Mouse (Mus musculus) stomach, embryonic 15.5 days (tissue): ENCODE measurements around the gene Tm4sf19. TPM values are rescaled to one million over a fixed set of nuclear protein-coding genes. Genes with fewer than 3 reads are reported as not detected.

ENCODE experiments used
- ATAC-seq: fragments of 200-750 bp; cut with Nextera tagmentation; 2 replicates; pipeline ENCODE4 v1.8.0; 2017; ENCODE audit warnings: low read depth, moderate number of reproducible peaks, moderate TSS enrichment; ENCODE audit not compliant: insufficient read depth, low FRiP score
- H3K27ac ChIP-seq: fragments of 300-500 bp; sonication (generic); 2 replicates; pipeline ENCODE4 v1.5.1; 2015; ENCODE audit warnings: mild to moderate bottlenecking, inconsistent platforms
- H3K27me3 ChIP-seq: fragments of 300-500 bp; sonication (generic); replicated peaks from 2 replicates; pipeline ENCODE4 v1.6.1; 2015; ENCODE audit warnings: inconsistent platforms
- H3K36me3 ChIP-seq: fragments of 300-500 bp; sonication (generic); 2 replicates; pipeline ENCODE4 v1.6.1; 2015; ENCODE audit warnings: inconsistent platforms
- H3K4me1 ChIP-seq: fragments of 300-500 bp; sonication (generic); 2 replicates; pipeline ENCODE4 v1.6.1; 2015; ENCODE audit warnings: inconsistent platforms
- H3K4me2 ChIP-seq: fragments of 300-500 bp; sonication (generic); 2 replicates; pipeline ENCODE4 v1.6.1; 2015; ENCODE audit warnings: mild to moderate bottlenecking, inconsistent platforms
- H3K4me3 ChIP-seq: fragments of 300-500 bp; sonication (generic); replicated peaks from 2 replicates; pipeline ENCODE4 v1.5.1; 2015; ENCODE audit warnings: inconsistent platforms
- H3K9ac ChIP-seq: fragments of 300-500 bp; sonication (generic); 2 replicates; pipeline ENCODE4 v1.6.1; 2015; ENCODE audit warnings: inconsistent platforms
- H3K9me3 ChIP-seq: fragments of 300-500 bp; sonication (generic); 2 replicates; pipeline ENCODE4 v1.6.1; 2016; ENCODE audit warnings: inconsistent platforms
- WGBS: fragments of 180-500 bp; shearing (Covaris S2); methylation state at CpG from one replicate; pipeline ENCODE4 v1.1.7; 2015; 5-methylcytosine and 5-hydroxymethylcytosine counted together
- polyA plus RNA-seq: library from polyadenylated mRNA; unstranded; fragments of >200 nt; fragmentation: Nextera tagmentation; extraction: Ambion mirVana; gene quantifications from 2 replicates; pipeline ENCODE4 v1.2.1, GENCODE M21; 2015

Tm4sf19 gene
- polyA plus RNA-seq, 1 experiment from 2014 or later, result not detected

GRCm38 (mm10) chr16:32396541-32396835, 3.8 kb upstream of the Tm4sf19 start:
- no peaks in the 10 kb centered on the region for H3K4me1 ChIP-seq
- H3K36me3 ChIP-seq, result 0 out of 2 replicates have a peak, but pooled peaks cover 3% of the 10 kb centered on the region
- H3K9ac ChIP-seq, result no peak overlapping the region
- no peak for ATAC-seq
- no peak overlapping the region for H3K4me2 ChIP-seq
- H3K9me3 ChIP-seq, result no peaks in the 10 kb centered on the region
- no peak overlapping the region for H3K4me3 ChIP-seq
- H3K27ac ChIP-seq, result peak overlapping the region; percentile 51; the same call in 1 of the 2 replicates
- H3K27me3 ChIP-seq, result no peaks in the 10 kb centered on the region
- WGBS, result 53% methylated on average over 3 of the region's 3 CpGs

GRCm38 (mm10) chr16:32398206-32398605, 2.1 kb upstream of the Tm4sf19 start:
- Histone ChIP-seq H3K9me3 (no peaks in the 10 kb centered on the region), H3K4me2 (no peak overlapping the region), H3K9ac (no peak overlapping the region), H3K4me1 (no peaks in the 10 kb centered on the region), H3K27ac (no peak overlapping the region), H3K27me3 (no peaks in the 10 kb centered on the region), H3K36me3 (0 out of 2 replicates have a peak, but pooled peaks cover 3% of the 10 kb centered on the region), H3K4me3 (no peak overlapping the region)
- no peak for ATAC-seq
- 74% methylated on average over 3 of the region's 3 CpGs for WGBS

GRCm38 (mm10) chr16:32401335-32401965, 1.1 kb downstream of the Tm4sf19 start:
- no peak overlapping the region for H3K4me3 ChIP-seq
- no peak overlapping the region for H3K27ac ChIP-seq
- H3K9me3 ChIP-seq, result no peaks in the 10 kb centered on the region
- no peak overlapping the region for H3K4me2 ChIP-seq
- no peaks in the 10 kb centered on the region for H3K4me1 ChIP-seq
- no peak for ATAC-seq
- no peaks in the 10 kb centered on the region for H3K27me3 ChIP-seq
- 71% methylated on average over 9 of the region's 9 CpGs for WGBS
- H3K36me3 ChIP-seq, result no peaks in the 10 kb centered on the region
- H3K9ac ChIP-seq, result no peak overlapping the region

- no peak overlapping the region for H3K9ac ChIP-seq
- WGBS, result 80% methylated on average over 3 of the region's 3 CpGs
These were observed 2.5 kb downstream of the Tm4sf19 start for GRCm38 (mm10) chr16:32402818-32403217.

GRCm38 (mm10) chr16:32405716-32406115, 5.4 kb downstream of the Tm4sf19 start:
- no peak overlapping the region for H3K4me2 ChIP-seq
- H3K27ac ChIP-seq, result no peak overlapping the region
- no peaks in the 10 kb centered on the region for H3K27me3 ChIP-seq
- H3K36me3 ChIP-seq, result no peaks in the 10 kb centered on the region
- no peaks in the 10 kb centered on the region for H3K9me3 ChIP-seq
- H3K4me3 ChIP-seq, result no peak overlapping the region
- H3K9ac ChIP-seq, result no peak overlapping the region
- WGBS, result 89% methylated on average over 9 of the region's 9 CpGs
- H3K4me1 ChIP-seq, result no peaks in the 10 kb centered on the region
- no peak for ATAC-seq

More at GRCm38 (mm10) chr16:32402818-32403217, 2.5 kb downstream of the Tm4sf19 start:
- no peaks in the 10 kb centered on the region for H3K4me1 ChIP-seq
- no peak overlapping the region for H3K4me2 ChIP-seq
- no peak for ATAC-seq
- H3K27ac ChIP-seq, result no peak overlapping the region
- H3K27me3 ChIP-seq, result no peaks in the 10 kb centered on the region
- H3K4me3 ChIP-seq, result no peak overlapping the region
- no peaks in the 10 kb centered on the region for H3K36me3 ChIP-seq
- H3K9me3 ChIP-seq, result no peaks in the 10 kb centered on the region

- Histone ChIP-seq H3K36me3 (no peaks in the 10 kb centered on the region), H3K4me2 (no peak overlapping the region), H3K9ac (no peak overlapping the region), H3K9me3 (no peaks in the 10 kb centered on the region), H3K4me3 (no peak overlapping the region), H3K27me3 (no peaks in the 10 kb centered on the region), H3K27ac (no peak overlapping the region), H3K4me1 (no peaks in the 10 kb centered on the region)
- no peak for ATAC-seq
- 83% methylated on average over 6 of the region's 6 CpGs for WGBS
These were observed 6.4 kb downstream of the Tm4sf19 start for GRCm38 (mm10) chr16:32406671-32407070.

GRCm38 (mm10) chr16:32407730-32408129, 7.4 kb downstream of the Tm4sf19 start:
- Histone ChIP-seq H3K9me3 (no peaks in the 10 kb centered on the region), H3K4me1 (no peaks in the 10 kb centered on the region), H3K27me3 (no peaks in the 10 kb centered on the region), H3K9ac (no peak overlapping the region), H3K36me3 (no peaks in the 10 kb centered on the region), H3K27ac (no peak overlapping the region), H3K4me3 (no peak overlapping the region), H3K4me2 (no peak overlapping the region)
- WGBS, result 69% methylated on average over 10 of the region's 10 CpGs
- no peak for ATAC-seq

- no peak overlapping the region for H3K27ac ChIP-seq
- WGBS, result 33% methylated on average over 1 of the region's 1 CpGs
- no peaks in the 10 kb centered on the region for H3K9me3 ChIP-seq
- ATAC-seq, result no peak
- H3K27me3 ChIP-seq, result no peaks in the 10 kb centered on the region
- no peaks in the 10 kb centered on the region; the same call in 1 of the 2 replicates for H3K4me1 ChIP-seq
- H3K9ac ChIP-seq, result no peak overlapping the region
- no peak overlapping the region for H3K4me3 ChIP-seq
- H3K4me2 ChIP-seq, result no peak overlapping the region
- H3K36me3 ChIP-seq, result no peaks in the 10 kb centered on the region
These were observed 17.2 kb downstream of the Tm4sf19 start for GRCm38 (mm10) chr16:32417457-32417856.

GRCm38 (mm10) chr16:32419517-32420483, 19.5 kb downstream of the Tm4sf19 start, which contains the start of gene Tctex1d2:
TSS of gene Tctex1d2 (plus strand) at chr16:32419702.
- no peaks in the 10 kb centered on the region for H3K9me3 ChIP-seq
- peak within 1 kb of the TSS; percentile 91 for H3K27ac ChIP-seq
- H3K9ac ChIP-seq, result peak within 1 kb of the TSS; percentile 42; the same call in 1 of the 2 replicates
- H3K27me3 ChIP-seq, result no peaks in the 10 kb centered on the region
- H3K4me2 ChIP-seq, result peak within 1 kb of the TSS; percentile 72
- peak; percentile 96 for ATAC-seq
- under 1% methylated on average over 45 of the region's 45 CpGs for WGBS
- peak within 1 kb of the TSS; percentile 64 for H3K4me3 ChIP-seq
- H3K4me1 ChIP-seq, result no peaks in the 10 kb centered on the region; the same call in 1 of the 2 replicates
- H3K36me3 ChIP-seq, result no peaks in the 10 kb centered on the region

GRCm38 (mm10) chr16:32427506-32427905, 27.2 kb downstream of the Tm4sf19 start:
- Histone ChIP-seq H3K4me3 (no peak overlapping the region), H3K9me3 (no peaks in the 10 kb centered on the region), H3K27me3 (no peaks in the 10 kb centered on the region), H3K27ac (no peak overlapping the region), H3K36me3 (no peaks in the 10 kb centered on the region), H3K4me1 (peaks cover 10% of the 10 kb centered on the region; the same call in 1 of the 2 replicates), H3K9ac (no peak overlapping the region), H3K4me2 (no peak overlapping the region)
- ATAC-seq, result no peak
- WGBS, result 91% methylated on average over 3 of the region's 3 CpGs

- Histone ChIP-seq H3K27ac (peak within 1 kb of the TSS; percentile 91), H3K4me1 (peaks cover 10% of the 10 kb centered on the region; the same call in 1 of the 2 replicates), H3K9ac (peak within 1 kb of the TSS; percentile 80), H3K36me3 (no peaks in the 10 kb centered on the region), H3K4me2 (peak within 1 kb of the TSS; percentile 92), H3K27me3 (no peaks in the 10 kb centered on the region), H3K9me3 (no peaks in the 10 kb centered on the region), H3K4me3 (peak within 1 kb of the TSS; percentile 89)
- peak; percentile 97 for ATAC-seq
- under 1% methylated on average over 54 of the region's 54 CpGs for WGBS
These were observed 30.3 kb downstream of the Tm4sf19 start, which contains the start of gene Pcyt1a for GRCm38 (mm10) chr16:32430474-32431046. TSS of gene Pcyt1a (plus strand) at chr16:32430921.
